In genomic region chr8:126177855-126178254, GRCm38 (mm10) we compare ENCODE assay signal across 13 mouse cellular contexts.
"Had no signal": no experiment of that assay in that cellular context is flagged by ENCODE, and none has a peak within 500 bp of the region (broad histone marks: within the 10 kb centered on the region; RNA-seq: fewer than 3 reads in every experiment).

No protein-coding gene starts in this region.

- H3K4me2 ChIP-seq: limb, embryonic 12.5 days; midbrain, embryonic 11.5 days; midbrain, embryonic 15.5 days; neural tube, embryonic 12.5 days had no signal

- H3K27me3 ChIP-seq: limb, embryonic 12.5 days; megakaryocyte, embryonic 14.5 days; midbrain, embryonic 15.5 days; neural tube, embryonic 12.5 days had no signal

- DNase-seq: kidney, adult 2 months; kidney, postnatal 36 days; layer of hippocampus, adult 9-11 months; layer of hippocampus, postnatal 36 days; thymus, adult 18-20 months; thymus, postnatal 14 days had no signal

- H3K36me3 ChIP-seq: limb, embryonic 12.5 days; midbrain, embryonic 15.5 days; neural tube, embryonic 12.5 days had no signal

- H3K9me3 ChIP-seq: limb, embryonic 12.5 days; midbrain, embryonic 15.5 days; neural tube, embryonic 12.5 days had no signal

- H3K4me1 ChIP-seq: limb, embryonic 12.5 days; megakaryocyte, embryonic 14.5 days had no signal

- ATAC-seq: intestine, embryonic 16.5 days; midbrain, embryonic 15.5 days had no signal

- H3K9ac ChIP-seq: limb, embryonic 12.5 days; midbrain, embryonic 15.5 days; neural tube, embryonic 12.5 days had no signal

- H3K4me3 ChIP-seq: limb, embryonic 12.5 days; megakaryocyte, embryonic 14.5 days; midbrain, embryonic 15.5 days; neural tube, embryonic 12.5 days had no signal

- H3K27ac ChIP-seq: limb, embryonic 12.5 days; macrophage; midbrain, embryonic 15.5 days; neural tube, embryonic 12.5 days had no signal
